21 mouse cellular contexts compared by ENCODE assay signal in the genomic region with DNA sequence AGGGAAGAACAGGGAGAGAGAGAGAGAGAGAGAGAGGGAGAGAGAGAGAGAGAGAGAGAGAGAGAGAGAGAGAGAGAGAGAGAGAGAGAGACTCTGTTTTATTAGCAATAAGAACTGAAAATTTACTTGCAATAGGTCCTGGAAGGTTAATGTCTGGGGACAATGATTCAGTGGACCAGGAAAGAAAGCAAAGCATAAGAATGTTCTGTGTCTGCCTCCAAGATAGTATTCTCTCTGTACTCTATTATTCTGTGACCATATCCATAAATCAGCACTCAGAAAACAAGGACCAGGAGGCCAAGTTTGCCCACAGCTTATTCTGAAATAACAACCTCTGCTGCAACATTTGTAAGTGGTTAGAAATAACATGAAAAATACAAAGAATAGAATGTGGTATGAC.
"Had no signal": no experiment of that assay in that cellular context is flagged by ENCODE, and none has a peak within 500 bp of the region (broad histone marks: within the 10 kb centered on the region; RNA-seq: fewer than 3 reads in every experiment).

No protein-coding gene starts in this region.

- H3K27ac ChIP-seq: lung, embryonic 15.5 days; macrophage; midbrain, embryonic 10.5 days; midbrain, embryonic 12.5 days; neural tube, embryonic 13.5 days; neural tube, embryonic 15.5 days; stomach, embryonic 15.5 days; stomach, postnatal 0 days had no signal

- H3K9ac ChIP-seq: liver, postnatal 0 days; lung, embryonic 15.5 days; midbrain, embryonic 12.5 days; neural tube, embryonic 13.5 days; neural tube, embryonic 15.5 days; stomach, embryonic 15.5 days had no signal

- ATAC-seq: liver, postnatal 0 days; lung, postnatal 0 days; midbrain, embryonic 16.5 days had no signal

- H3K9me3 ChIP-seq: lung, embryonic 15.5 days; megakaryocyte, embryonic 14.5 days; midbrain, embryonic 10.5 days; midbrain, embryonic 12.5 days; neural tube, embryonic 13.5 days; neural tube, embryonic 15.5 days; stomach, embryonic 15.5 days had no signal

- H3K4me1 ChIP-seq: lung, embryonic 15.5 days; megakaryocyte, embryonic 14.5 days; midbrain, embryonic 10.5 days; midbrain, embryonic 12.5 days; neural tube, embryonic 13.5 days; neural tube, embryonic 15.5 days; stomach, embryonic 15.5 days had no signal

- DNase-seq: liver, postnatal 0 days; lung, adult 2 months; lung, postnatal 14 days; lung, postnatal 36 days; midbrain, embryonic 14.5 days; right cerebral cortex, postnatal 14 days; thymus, adult 2 months; thymus, postnatal 25 days; thymus, postnatal 4 days had no signal

- H3K36me3 ChIP-seq: lung, embryonic 15.5 days; midbrain, embryonic 10.5 days; midbrain, embryonic 12.5 days; neural tube, embryonic 13.5 days; neural tube, embryonic 15.5 days; stomach, embryonic 15.5 days had no signal

- H3K4me2 ChIP-seq: lung, embryonic 15.5 days; midbrain, embryonic 12.5 days; neural tube, embryonic 13.5 days; neural tube, embryonic 15.5 days; stomach, embryonic 15.5 days had no signal

- H3K4me3 ChIP-seq: lung, embryonic 15.5 days; megakaryocyte, embryonic 14.5 days; midbrain, embryonic 10.5 days; midbrain, embryonic 12.5 days; myocyte; neural tube, embryonic 13.5 days; neural tube, embryonic 15.5 days; stomach, embryonic 15.5 days had no signal

- H3K27me3 ChIP-seq: lung, embryonic 15.5 days; megakaryocyte, embryonic 14.5 days; midbrain, embryonic 12.5 days; neural tube, embryonic 13.5 days; neural tube, embryonic 15.5 days; stomach, embryonic 15.5 days had no signal
